Mouse (Mus musculus): ENCODE measurements around the gene Kif28.
A peak's percentile ranks its signal among the peaks of the same experiment; 100 is the strongest.
"Not testable (repeated sequence)": the region's sequence is repeated elsewhere in the genome, so short reads cannot be mapped to it uniquely, and the experiment has no call there.

Gene Kif28

GRCm38 (mm10) chr1:179745171-179745570 lies at the start of gene Kif28:
Gene Kif28, minus strand, starts transcription at chr1:179745271.
- DNase-seq (ENCODE audit: low read depth, low spot score), result no peak

DNA sequence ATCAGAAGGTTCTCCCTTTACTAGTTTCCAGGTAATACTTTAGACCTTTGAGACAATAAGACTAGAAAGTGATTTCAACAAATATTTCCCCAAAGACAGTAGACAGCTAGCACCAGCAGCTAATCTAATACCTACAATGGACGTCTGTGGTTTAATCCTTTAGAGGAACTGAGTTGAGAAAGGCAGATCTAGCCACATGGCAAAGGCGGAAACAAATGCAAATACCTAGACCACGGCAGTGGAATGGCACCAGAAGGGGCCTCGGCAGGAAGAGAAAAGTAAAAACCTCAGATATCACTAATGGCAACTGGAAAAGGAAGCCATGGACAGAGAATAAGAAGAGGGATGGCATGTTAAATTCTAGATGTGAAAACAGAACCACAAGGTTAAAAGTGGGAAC lies 42.2 kb upstream of the Kif28 start:
- DNase-seq (ENCODE audit: low read depth, low spot score), result no peak

- DNase-seq (ENCODE audit: low read depth, low spot score), result no peak
Measured at GRCm38 (mm10) chr1:179785502-179785901, 40.4 kb upstream of the Kif28 start.

DNA sequence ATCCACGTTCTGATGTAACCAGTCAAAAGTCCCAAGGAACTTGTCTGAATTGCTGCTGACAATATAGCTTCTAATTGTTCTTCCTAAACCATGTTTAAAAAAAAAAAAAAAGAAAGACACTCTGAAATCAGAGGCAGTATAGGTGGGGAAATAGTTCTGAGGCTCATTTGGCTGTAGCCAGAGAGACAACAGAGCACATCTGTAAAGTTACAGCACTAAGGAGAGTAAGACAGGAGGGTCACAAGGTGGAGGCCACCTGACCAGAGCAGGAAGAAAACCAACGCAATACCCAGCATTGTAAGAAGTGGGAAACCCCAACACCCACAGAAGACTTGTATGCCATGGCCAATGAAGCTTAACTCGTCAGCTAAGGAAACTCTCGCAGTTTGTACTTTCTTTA lies 39.0 kb upstream of the Kif28 start:
- no peak for DNase-seq (ENCODE audit: low read depth, low spot score)

DNA sequence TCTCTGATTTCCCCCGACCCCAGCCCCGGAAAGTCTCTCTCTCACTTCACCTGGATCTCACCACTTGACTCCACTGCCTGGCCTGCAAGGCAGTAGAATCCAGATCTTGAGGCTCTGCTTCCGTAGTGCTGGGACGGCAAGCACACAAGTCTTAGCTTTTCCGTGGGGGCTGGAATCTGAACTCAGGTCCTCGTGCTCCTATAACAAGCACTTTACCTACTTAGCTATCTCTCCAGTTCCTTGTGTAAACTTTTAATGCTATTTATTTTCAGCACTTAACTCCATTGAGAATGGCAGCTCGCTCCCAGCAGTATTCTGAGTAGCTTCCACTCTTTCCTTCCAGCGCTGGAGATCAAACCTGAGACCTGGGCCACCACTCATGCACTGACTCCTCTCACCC lies 31.8 kb upstream of the Kif28 start:
- DNase-seq (ENCODE audit: low read depth, low spot score), result no peak

DNA sequence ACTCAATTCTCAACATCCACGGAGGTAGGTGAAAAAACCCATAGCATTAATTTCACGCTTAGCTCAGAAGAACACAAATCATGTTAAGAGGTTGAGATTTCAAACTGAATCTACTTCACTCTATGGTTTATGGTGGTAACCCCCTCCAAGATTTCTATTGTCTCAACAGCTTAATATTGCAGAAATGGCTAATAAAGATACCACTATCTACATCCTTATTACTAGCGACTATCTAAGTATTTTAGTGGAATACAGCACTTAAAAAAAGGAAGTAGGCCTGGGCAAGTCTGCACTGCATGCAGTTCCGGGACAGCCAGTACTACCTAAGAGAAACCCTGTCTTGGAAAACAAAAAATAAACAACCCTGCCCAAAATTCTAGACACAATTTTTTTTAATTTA lies 15.5 kb upstream of the Kif28 start:
- DNase-seq (ENCODE audit: low read depth, low spot score), result no peak

- no peak for DNase-seq (ENCODE audit: low read depth, low spot score)
Measured at GRCm38 (mm10) chr1:179760086-179760485, 15.0 kb upstream of the Kif28 start.

- DNase-seq (ENCODE audit: low read depth, low spot score), result no peak
Measured at GRCm38 (mm10) chr1:179756477-179756876, 11.4 kb upstream of the Kif28 start.

- DNase-seq (ENCODE audit: low read depth, low spot score), result no peak
Measured at GRCm38 (mm10) chr1:179753006-179753405, 7.9 kb upstream of the Kif28 start.

DNA sequence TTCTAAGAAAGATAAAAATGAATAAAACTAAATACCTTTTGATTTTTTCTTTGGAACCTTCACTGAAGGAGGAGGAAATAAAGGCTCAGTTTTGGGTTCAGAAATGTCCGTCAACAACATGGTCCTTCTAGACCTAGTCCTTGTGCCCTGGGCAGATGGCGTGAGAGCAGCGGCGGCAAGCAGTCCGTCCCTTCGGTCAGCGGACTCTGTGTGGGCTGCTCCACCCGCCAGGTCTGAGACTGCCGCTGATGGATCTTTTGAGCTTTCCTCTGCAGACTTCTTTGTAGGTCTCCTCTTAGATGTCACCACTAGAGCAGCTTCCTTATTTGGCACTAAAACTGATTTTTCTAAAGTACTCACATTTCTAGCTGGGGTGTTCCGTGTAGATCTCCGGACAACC lies 7.2 kb upstream of the Kif28 start:
- DNase-seq (ENCODE audit: low read depth, low spot score), result no peak

DNA sequence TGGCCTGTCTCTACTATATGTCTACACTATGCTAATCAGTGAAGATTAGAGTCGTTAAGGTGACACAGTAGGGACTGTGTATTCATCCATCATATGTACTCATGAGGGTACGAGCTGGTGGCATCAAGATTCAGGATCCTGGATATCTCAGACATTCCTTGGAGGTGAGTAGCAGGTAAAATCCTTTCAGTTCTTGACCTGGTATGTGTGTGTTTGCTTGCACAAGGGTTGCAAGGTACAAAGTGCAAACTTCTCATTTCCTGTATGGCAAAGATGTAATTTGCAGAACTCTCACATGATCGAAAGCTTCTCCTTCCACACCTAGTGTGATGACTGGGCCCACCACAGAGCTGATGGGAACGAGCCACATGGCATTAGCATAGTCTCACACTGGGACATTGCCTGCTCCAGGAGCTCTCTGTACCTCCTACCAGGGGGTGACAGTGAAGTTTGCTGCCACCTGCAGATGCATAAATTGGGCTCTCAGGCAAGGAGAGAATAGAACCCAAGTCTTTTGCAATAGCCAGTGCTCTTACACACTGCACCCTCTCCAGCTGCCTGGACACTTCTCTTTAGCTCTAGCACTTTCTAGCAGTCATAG lies 1.4 kb downstream of the Kif28 start:
- DNase-seq (ENCODE audit: low read depth, low spot score), result no peak

DNA sequence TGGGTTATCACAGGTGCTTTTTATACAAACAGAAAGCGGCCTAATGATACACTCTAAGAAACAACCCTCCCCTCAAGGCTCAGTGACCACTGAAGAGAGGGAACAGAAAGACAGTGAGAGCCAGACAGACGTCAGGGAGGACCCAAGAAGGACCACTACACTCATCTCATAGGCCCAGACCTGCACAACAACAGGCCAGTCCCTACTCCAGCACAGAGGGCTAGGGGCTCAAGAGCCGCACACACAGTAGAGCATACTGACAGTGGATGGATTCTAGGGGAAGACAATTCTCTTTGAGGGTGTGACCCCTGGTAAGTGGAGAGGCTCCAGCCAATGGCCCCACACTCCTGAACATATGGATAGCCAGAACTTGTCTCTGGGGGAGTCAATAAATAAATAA lies 8.6 kb downstream of the Kif28 start:
- no peak for DNase-seq (ENCODE audit: low read depth, low spot score)

DNA sequence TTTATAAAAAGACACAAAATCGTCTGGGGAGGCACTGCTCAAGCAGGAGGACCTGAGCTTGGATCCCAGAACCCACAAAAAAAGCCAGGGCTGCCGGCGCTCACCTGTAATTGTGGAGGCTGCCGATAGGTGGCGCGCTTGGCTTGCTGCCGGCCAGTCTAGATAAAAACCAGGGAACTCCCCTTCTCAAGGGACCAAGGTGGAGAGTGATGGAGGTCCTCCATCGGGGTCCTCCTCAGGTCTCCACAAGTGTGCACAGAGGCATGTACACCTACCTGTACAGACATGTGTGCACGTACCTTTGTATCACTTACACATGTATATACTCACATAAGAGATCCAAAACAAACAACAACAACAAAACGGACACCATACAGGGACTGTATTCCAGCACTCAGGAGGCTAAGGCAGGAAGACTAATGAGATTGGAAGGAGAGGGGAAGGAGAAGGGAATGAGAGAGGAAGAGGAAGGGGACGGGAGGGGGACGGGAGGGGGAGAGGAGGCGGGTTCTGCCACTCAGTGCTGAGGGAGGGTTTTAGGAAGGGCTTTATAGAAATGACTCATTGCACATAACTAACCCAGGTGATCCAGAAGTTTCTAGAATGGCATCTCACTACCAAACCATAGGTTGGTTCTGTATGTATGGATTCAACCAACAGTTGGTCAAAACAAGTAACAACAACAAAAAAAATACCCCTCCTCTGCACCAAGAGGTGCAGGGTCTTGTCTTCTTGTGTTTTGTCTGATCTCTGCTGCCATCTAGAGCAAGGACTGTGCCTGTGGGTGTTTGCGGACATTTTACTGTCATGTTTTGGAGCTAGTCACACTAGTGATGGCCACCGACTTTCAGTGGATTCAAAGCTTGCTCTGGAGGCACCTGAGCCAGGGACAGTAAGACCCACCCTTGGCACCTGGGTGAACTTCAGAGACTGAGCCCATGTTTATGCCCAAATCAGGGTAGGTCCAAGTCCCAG lies 10.3 kb downstream of the Kif28 start:
- DNase-seq (ENCODE audit: low read depth, low spot score), result peak; percentile 50

DNA sequence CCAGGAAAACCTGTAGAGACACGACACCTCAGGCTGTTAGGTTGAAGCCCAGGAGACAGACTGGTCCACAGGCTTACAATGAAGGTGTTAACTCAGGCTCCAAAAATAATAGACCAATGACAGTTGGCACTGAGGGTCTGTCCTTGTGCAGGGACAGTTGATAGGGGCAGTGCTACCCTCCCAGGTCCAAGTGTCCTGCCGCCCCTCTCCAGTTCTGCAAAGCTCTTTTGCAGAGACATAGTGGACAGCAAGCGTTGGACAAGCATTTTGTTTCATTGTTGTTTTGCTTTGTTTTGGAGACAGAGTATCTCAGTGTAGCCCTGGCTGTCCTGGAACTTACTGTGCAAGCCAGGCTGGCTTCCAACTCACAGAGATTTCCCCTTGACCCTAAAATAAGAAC lies 13.7 kb downstream of the Kif28 start:
- DNase-seq (ENCODE audit: low read depth, low spot score), result no peak

GRCm38 (mm10) chr1:179728661-179729060 lies 16.4 kb downstream of the Kif28 start:
- DNase-seq (ENCODE audit: low read depth, low spot score), result no peak

GRCm38 (mm10) chr1:179722811-179723469 lies 22.1 kb downstream of the Kif28 start:
- peak; percentile 36 for DNase-seq (ENCODE audit: low read depth, low spot score)

GRCm38 (mm10) chr1:179715786-179716185 lies 29.3 kb downstream of the Kif28 start:
- DNase-seq (ENCODE audit: low read depth, low spot score), result no peak

GRCm38 (mm10) chr1:179715289-179715688 lies 29.8 kb downstream of the Kif28 start:
- not testable (repeated sequence) for DNase-seq (ENCODE audit: low read depth, low spot score)

- no peak for DNase-seq (ENCODE audit: low read depth, low spot score)
Measured at GRCm38 (mm10) chr1:179713367-179713766, 31.7 kb downstream of the Kif28 start.

GRCm38 (mm10) chr1:179712658-179713057 lies 32.4 kb downstream of the Kif28 start:
- DNase-seq (ENCODE audit: low read depth, low spot score), result no peak

DNA sequence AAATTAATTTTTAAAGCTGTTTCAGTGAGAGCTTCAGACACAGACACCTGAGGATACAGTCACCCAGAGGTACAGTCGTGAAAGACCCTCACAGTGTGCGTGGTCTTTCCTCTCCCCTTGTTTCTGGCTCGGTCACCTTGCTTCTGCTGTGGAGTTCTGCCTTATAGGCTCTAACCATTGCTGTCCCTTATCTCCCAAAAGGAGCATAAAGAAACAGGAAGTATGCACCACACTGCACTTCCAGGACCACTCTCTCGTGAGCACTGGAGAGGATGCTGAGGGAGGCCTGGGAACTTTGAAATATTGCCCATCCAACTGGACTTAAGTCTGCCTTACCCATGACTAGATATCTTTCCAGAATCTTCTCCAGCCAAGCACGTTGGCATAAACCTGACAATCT lies 34.3 kb downstream of the Kif28 start:
- DNase-seq (ENCODE audit: low read depth, low spot score), result no peak

DNA sequence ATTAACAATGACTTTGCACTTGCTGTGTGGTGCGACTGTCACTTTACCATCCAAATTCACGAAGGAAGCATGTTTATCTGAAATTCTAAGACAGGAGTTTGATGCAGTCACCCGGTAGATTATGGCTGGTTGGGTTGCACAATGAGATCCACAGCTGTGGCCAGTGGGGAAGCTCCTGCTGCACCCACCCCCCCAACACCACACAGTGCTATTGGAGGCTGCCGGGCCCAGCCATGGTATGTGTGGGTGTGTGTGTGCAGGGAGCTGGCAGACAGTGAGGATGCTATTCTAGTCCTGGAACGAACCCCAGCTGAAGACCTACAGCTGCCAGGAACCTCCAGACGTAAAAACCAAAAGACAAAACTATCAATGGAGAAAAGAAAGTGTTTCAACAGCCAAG lies 35.7 kb downstream of the Kif28 start:
- no peak for DNase-seq (ENCODE audit: low read depth, low spot score)

- DNase-seq (ENCODE audit: low read depth, low spot score), result no peak
Measured at GRCm38 (mm10) chr1:179705154-179705553, 39.9 kb downstream of the Kif28 start.

All from WW6 (cell line).